ENCODE assay signal across 8 mouse cellular contexts in the genomic region with DNA sequence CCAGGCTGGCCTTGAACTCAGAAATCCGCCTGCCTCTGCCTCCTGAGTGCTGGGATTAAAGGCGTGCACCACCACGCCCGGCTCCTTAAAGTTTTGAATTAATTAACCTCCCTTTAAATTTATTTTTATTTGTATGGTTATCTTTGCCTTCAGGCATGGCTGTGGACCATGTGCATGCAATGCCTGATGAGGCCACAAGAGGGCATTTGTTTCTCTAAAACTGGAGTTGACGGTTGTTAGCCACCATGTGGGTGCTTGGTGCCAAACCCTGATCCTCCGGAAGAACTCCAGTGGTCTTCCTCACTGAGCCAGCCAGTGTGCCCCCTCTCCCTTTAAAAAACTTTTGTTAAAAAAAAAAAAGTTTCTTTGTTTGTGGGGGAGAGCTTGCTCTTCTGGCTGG. TPM values are rescaled to one million over a fixed set of nuclear protein-coding genes. Genes with fewer than 3 reads are reported as not detected.
DNase-seq lines count a peak whose midpoint lies in the region.

No protein-coding gene starts in this region.

- intact Hi-C loops in left cerebral cortex, postnatal 4 days (cut with DNase I): loop anchor here (5.0 kb wide), 1 partner anchor 926 kb away; no protein-coding TSS in a partner anchor
- intact Hi-C loops in left cerebral cortex, postnatal 25 days (cut with DNase I): loop anchor here (5.0 to 10.0 kb wide), 2 partner anchors 479 to 926 kb away; no protein-coding TSS in a partner anchor

- peak; percentile 25 to 26 for DNase-seq in cerebellum, adult 18-20 months
- DNase-seq in cerebellum, adult 8-10 months: no peak
- DNase-seq in left cerebral cortex, postnatal 4 days: peak; percentile 43
- DNase-seq in left cerebral cortex, postnatal 25 days (ENCODE audit: low spot score in 2 of 2): no peak
- peak; percentile 20 to 60 for DNase-seq in cerebellum, postnatal 25 days
- peak; percentile 43 to 65 for DNase-seq in kidney, adult 8-10 months
- DNase-seq in lung, postnatal 4 days: peak; percentile 48 to 75
- peak; percentile 71 for DNase-seq in testis, postnatal 10 days (ENCODE audit: low spot score)

RNA-seq across cellular contexts. Expression of a gene that starts 11.2 kb away (rescaled TPM):
- total RNA-seq in left cerebral cortex, postnatal 4 days (2021): 10 to 100 TPM; 25.4 to 29.3 TPM
- total RNA-seq in left cerebral cortex, postnatal 25 days (2021): 10 to 100 TPM; 22.6 to 28.3 TPM

RNA-seq across cellular contexts. Expression of a gene that starts 34.1 kb away (rescaled TPM):
- total RNA-seq in left cerebral cortex, postnatal 4 days (2021): under 1 TPM; 0.58 to 0.66 TPM
- total RNA-seq in left cerebral cortex, postnatal 25 days (2021): under 1 TPM; 0.85 to 0.87 TPM

RNA-seq across cellular contexts. Expression of a gene that starts 49.9 kb away (rescaled TPM):
- under 1 TPM; 0.34 to 0.54 TPM for total RNA-seq in left cerebral cortex, postnatal 4 days (2021)
- total RNA-seq in left cerebral cortex, postnatal 25 days (2021): under 1 TPM; 0.14 to 0.44 TPM

Comparison
In these comparisons a context has a peak if more than half of its experiments do, and no peak if none do; other contexts are left out.
1. DNase-seq: peak in cerebellum, adult 18-20 months (2 of 2), left cerebral cortex, postnatal 4 days (single experiment), cerebellum, postnatal 25 days (2 of 2), kidney, adult 8-10 months (2 of 2), lung, postnatal 4 days (2 of 2) and testis, postnatal 10 days (single experiment); none in cerebellum, adult 8-10 months (single experiment) and left cerebral cortex, postnatal 25 days (0 of 2).